Mouse (Mus musculus) heart, postnatal 0 days (tissue): ENCODE results near the gene 2210407C18Rik. TPM values are rescaled to one million over a fixed set of nuclear protein-coding genes. Genes with fewer than 3 reads are reported as not detected.
A peak's percentile ranks its signal among the peaks of the same experiment; 100 is the strongest.

ENCODE experiments used
- ATAC-seq: fragments of 200-750 bp; cut with Nextera tagmentation; 2 replicates; pipeline ENCODE4 v1.8.0; 2017; ENCODE audit warnings: low read depth, moderate number of reproducible peaks, moderate library complexity; ENCODE audit not compliant: insufficient read depth
- DNase-seq: peaks from one replicate; pipeline ENCODE4 v3.0.0-alpha.2; 2016; ENCODE audit warnings: low spot score
- H3K27ac ChIP-seq: fragments of 300-500 bp; sonication (generic); 2 replicates; pipeline ENCODE4 v1.5.1; 2014; ENCODE audit warnings: low read depth, mild to moderate bottlenecking
- H3K27me3 ChIP-seq: fragments of 300-500 bp; sonication (generic); 2 replicates; pipeline ENCODE4 v1.6.1; 2014; ENCODE audit warnings: low read length, mixed read lengths; ENCODE audit not compliant: control insufficient read depth, insufficient read depth
- H3K36me3 ChIP-seq: fragments of 300-500 bp; sonication (generic); replicated peaks from 2 replicates; pipeline ENCODE4 v1.6.1; 2014; ENCODE audit warnings: low read length, mixed read lengths; ENCODE audit not compliant: control insufficient read depth, insufficient read depth
- H3K4me1 ChIP-seq: fragments of 300-500 bp; sonication (generic); 2 replicates; pipeline ENCODE4 v1.6.1; 2014; ENCODE audit warnings: antibody characterized with exemption; ENCODE audit not compliant: control insufficient read depth, insufficient read depth
- H3K4me2 ChIP-seq: fragments of 300-500 bp; sonication (generic); 2 replicates; pipeline ENCODE4 v1.6.1; 2014; ENCODE audit warnings: low read depth, mild to moderate bottlenecking, low read length, moderate library complexity
- H3K4me3 ChIP-seq: fragments of 300-500 bp; sonication (generic); 2 replicates; pipeline ENCODE4 v1.5.1; 2014; ENCODE audit warnings: low read depth, low read length
- H3K9ac ChIP-seq: fragments of 300-500 bp; sonication (generic); replicated peaks from 2 replicates; pipeline ENCODE4 v1.6.1; 2014; ENCODE audit warnings: low read depth, low read length, mixed read lengths
- H3K9me3 ChIP-seq: fragments of 300-500 bp; sonication (generic); replicated peaks from 2 replicates; pipeline ENCODE4 v1.6.1; 2016; ENCODE audit warnings: low read length; ENCODE audit not compliant: control insufficient read depth
- CTCF ChIP-seq: IDR thresholded peaks from 2 replicates; pipeline ENCODE4 v1.5.1; 2016; ENCODE audit warnings: antibody characterized with exemption, control low read depth, low read depth
- EP300 ChIP-seq: IDR thresholded peaks from 2 replicates; pipeline ENCODE4 v1.6.1; 2016; ENCODE audit warnings: antibody characterized with exemption, low read depth
- WGBS: fragments of 180-500 bp; shearing (Covaris S2); extraction: QIAGEN DNeasy Blood & Tissue Kit; methylation state at CpG from one replicate; pipeline ENCODE4 v1.1.7; 2014; 5-methylcytosine and 5-hydroxymethylcytosine counted together
- polyA plus RNA-seq: library from polyadenylated mRNA; unstranded; fragments of >200 nt; fragmentation: Nextera tagmentation; extraction: Ambion mirVana; gene quantifications from 2 replicates; pipeline ENCODE4 v1.2.1, GENCODE M21; 2015
- total RNA-seq: library from RNA; depleted of rRNA; stranded (reverse); fragments of >200 nt; gene quantifications from 2 replicates; pipeline ENCODE4 v1.2.3, GENCODE M21; 2014; ENCODE audit warnings: low replicate concordance

The 2210407C18Rik gene
- total and polyA plus RNA-seq, 2 experiments from 2014 or later = not detected

DNA sequence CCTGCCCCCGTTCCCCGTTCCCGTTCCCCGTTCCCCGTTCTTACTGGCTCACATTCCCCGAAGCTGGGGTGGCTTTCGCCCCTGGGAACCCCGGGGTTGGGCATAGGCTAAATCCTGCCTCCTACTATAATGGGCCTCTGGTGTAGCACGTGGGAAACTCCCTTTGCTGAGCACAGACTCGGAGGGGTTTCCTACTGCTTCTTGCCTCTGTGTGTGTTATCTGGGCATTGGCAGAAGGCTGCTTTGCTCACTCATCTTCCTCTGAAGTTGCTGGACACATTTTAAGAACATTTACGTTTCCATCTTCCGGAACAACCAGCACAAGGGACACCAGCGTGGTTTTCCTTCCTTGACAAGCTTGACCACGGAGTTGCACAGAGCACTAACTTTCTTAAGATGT lies 25.2 kb upstream of the 2210407C18Rik start:
- no peak overlapping the region for H3K27ac ChIP-seq
- DNase-seq (no peak), ATAC-seq (no peak)
- no peak overlapping the region for H3K4me3 ChIP-seq
- TF ChIP-seq EP300 = no peak
- no peak for TF ChIP-seq CTCF
- H3K9me3 ChIP-seq = no peaks in the 10 kb centered on the region
- H3K9ac ChIP-seq = no peak overlapping the region
- H3K4me1 ChIP-seq = 0 out of 2 replicates have a peak, but pooled peaks cover 7% of the 10 kb centered on the region
- peak overlapping the region; percentile 60; the same call in 1 of the 2 replicates for H3K4me2 ChIP-seq
- no peaks in the 10 kb centered on the region for H3K36me3 ChIP-seq
- peaks cover 41% of the 10 kb centered on the region for H3K27me3 ChIP-seq
- WGBS = 30% methylated on average over 14 of the region's 14 CpGs

DNA sequence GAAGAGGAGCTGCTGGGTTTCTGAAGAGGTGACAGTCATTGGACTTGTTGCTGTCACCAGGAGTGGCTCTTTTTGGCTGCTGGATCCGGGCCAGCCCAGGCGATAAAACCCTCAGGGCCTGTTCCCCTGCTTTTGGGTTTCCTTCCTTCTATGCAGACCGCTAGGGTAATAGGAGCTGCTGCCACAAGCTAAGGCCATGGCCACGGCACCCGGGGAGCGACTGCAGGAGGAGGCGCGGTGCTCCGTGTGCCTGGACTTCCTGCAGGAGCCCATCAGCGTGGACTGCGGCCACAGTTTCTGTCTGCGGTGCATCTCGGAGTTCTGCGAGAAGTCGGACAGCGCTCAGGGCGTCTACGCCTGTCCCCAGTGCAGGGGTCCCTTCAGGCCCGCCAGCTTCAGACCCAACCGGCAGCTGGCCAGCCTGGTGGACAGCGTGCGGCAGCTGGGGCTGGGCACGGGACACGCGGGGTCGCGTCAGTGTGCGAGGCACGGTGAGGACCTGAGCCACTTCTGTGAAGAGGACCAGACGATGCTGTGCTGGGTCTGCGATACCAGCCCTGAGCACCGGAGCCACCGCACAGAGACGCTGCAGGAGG lies 24.5 kb upstream of the 2210407C18Rik start, which contains the start of gene Trim58:
Gene Trim58, plus strand, starts transcription at position 194 of the 596 bp plus-strand sequence.
- ATAC-seq = peak; percentile 24; the same call in 1 of the 2 replicates
- Histone ChIP-seq H3K27ac (no peak within 1 kb of the TSS), H3K9ac (no peak within 1 kb of the TSS), H3K4me1 (0 out of 2 replicates have a peak, but pooled peaks cover 7% of the 10 kb centered on the region), H3K9me3 (no peaks in the 10 kb centered on the region), H3K36me3 (no peaks in the 10 kb centered on the region), H3K4me3 (peak within 1 kb of the TSS; percentile 35), H3K27me3 (peaks cover 41% of the 10 kb centered on the region), H3K4me2 (peak within 1 kb of the TSS; percentile 60)
- no peak for DNase-seq
- 2% methylated on average over 34 of the region's 34 CpGs for WGBS
- no peak for TF ChIP-seq EP300
- TF ChIP-seq CTCF = no peak

DNA sequence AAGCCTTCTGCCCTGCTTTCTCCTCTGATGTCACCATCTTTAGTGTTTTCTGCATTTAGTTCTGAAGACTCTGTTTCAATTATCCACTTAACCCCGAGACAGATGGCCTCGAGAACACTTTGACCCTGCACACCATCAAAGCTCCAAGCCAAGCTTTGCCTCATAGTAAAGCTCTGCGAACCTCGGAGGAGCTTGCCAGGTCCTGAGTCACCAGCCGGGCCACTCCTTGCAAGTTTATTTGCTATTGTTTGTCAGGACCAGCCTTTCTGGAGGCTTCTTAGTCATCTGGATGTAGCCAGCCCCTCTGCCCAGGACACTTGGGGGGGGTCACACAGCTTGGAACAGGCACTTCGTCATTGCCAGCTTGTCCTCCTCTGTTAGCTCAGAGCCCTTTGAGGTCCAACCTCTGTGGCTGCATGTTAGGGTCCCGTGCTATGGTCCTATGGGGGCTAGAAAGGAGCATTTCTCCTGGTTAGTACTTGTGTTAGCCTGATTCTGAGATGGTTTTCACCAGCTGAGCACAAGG lies 22.4 kb upstream of the 2210407C18Rik start:
- ATAC-seq (no peak), DNase-seq (no peak)
- Histone ChIP-seq H3K4me3 (no peak overlapping the region), H3K4me1 (0 out of 2 replicates have a peak, but pooled peaks cover 7% of the 10 kb centered on the region), H3K9me3 (no peaks in the 10 kb centered on the region), H3K27me3 (peaks cover 41% of the 10 kb centered on the region), H3K9ac (no peak overlapping the region), H3K4me2 (no peak overlapping the region), H3K36me3 (no peaks in the 10 kb centered on the region), H3K27ac (no peak overlapping the region)
- TF ChIP-seq EP300 (no peak), CTCF (no peak)
- WGBS = 60% methylated on average over 7 of the region's 7 CpGs

DNA sequence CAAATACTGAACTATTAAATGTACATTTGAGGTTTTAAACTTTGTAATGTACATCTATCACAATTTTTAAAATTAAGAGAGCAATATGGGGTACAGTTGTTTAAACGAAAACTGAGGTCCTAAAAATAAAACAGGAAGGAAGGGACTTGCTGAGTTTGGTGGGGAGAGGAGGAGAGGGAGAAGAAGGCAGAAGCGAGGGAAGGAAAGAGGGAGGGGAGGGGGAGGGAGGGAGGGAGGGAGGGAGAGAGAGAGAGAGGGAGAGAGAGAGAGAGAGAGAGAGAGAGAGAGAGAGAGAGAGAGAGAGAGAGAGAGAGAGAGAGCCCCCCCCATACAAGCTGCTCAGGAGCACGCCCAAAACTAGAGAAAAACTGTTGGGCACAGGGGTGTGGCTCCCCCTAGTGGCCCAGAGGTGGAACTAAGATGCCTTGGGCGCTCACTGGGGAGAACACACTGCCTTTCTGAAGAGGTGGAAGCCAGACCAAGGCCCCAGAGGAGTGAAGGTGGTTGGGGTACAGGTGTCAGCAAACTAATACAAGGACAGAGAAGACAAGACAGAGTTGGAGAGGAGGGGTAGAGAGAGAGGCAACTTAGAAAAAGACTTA lies 20.6 kb upstream of the 2210407C18Rik start:
- Histone ChIP-seq H3K36me3 (no peaks in the 10 kb centered on the region), H3K4me2 (no peak overlapping the region), H3K4me1 (0 out of 2 replicates have a peak, but pooled peaks cover 7% of the 10 kb centered on the region), H3K27ac (no peak overlapping the region), H3K9ac (no peak overlapping the region), H3K4me3 (no peak overlapping the region), H3K9me3 (no peaks in the 10 kb centered on the region), H3K27me3 (peaks cover 34% of the 10 kb centered on the region)
- 9% methylated on average over 4 of the region's 4 CpGs for WGBS
- peak; percentile 19 for DNase-seq
- TF ChIP-seq CTCF (peak; percentile 72), EP300 (no peak)
- ATAC-seq = no peak

DNA sequence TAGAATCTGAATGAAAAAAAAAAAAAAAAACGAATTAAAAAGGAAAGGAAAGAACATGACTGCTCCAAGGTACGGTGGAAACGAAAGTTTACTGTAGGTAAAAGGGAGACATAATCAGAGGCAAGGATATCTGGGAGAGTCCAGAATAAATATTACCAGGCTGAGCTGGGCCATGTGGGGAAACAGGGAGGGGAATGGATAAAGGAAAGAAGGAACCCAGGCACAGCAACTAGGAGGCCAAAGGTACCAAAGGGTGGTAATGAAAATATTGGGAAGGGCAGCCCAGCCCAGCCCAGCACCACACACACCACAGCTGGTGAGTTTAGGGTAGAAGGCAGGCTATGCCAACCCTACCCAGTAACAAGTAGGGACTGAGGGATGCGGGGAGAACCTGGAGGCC lies 19.0 kb upstream of the 2210407C18Rik start:
- H3K4me2 ChIP-seq = no peak overlapping the region
- no peak overlapping the region for H3K27ac ChIP-seq
- TF ChIP-seq EP300 (no peak), CTCF (no peak)
- no peak overlapping the region for H3K4me3 ChIP-seq
- no peaks in the 10 kb centered on the region for H3K9me3 ChIP-seq
- DNase-seq (no peak), ATAC-seq (no peak)
- H3K36me3 ChIP-seq = no peaks in the 10 kb centered on the region
- peaks cover 19% of the 10 kb centered on the region for H3K27me3 ChIP-seq
- H3K4me1 ChIP-seq = no peaks in the 10 kb centered on the region
- no peak overlapping the region for H3K9ac ChIP-seq
- 42% methylated on average over 4 of the region's 4 CpGs for WGBS
